Mouse (Mus musculus): Measurements from ENCODE around the gene Acsl3. TPM values are rescaled to one million over a fixed set of nuclear protein-coding genes. Genes with fewer than 3 reads are reported as not detected.

Acsl3 gene
- polyA plus RNA-seq, 1 experiment from 2014 or later, result 66.5 TPM

DNA sequence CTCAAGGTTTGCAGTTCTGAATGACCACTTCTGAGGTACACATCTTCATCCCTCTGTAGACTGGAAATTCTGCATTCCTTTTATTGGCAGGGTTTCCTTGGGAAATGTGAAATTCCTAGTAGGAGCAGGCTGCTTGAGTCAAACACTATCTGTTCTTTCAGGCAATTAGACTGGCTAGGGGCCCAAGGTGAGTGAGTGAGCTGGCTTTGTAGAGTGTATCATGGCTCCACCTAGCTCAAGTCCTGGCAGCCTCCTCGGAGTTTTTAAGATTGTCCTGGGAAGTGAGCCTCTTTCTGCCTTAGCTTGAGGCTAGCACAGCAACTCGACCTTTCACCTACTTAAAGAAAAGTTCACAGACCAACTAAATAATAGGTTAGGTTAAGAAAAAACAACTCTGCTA lies 1.2 kb upstream of the Acsl3 start:
- Histone ChIP-seq H3K4me1 (peaks cover 48% of the 10 kb centered on the region), H3K4me3 (no peak overlapping the region), H3K9me3 (no peaks in the 10 kb centered on the region), H3K9ac (no peak overlapping the region), H3K27ac (replicated peaks) (peak overlapping the region; percentile 79), H3K27me3 (replicated peaks) (no peaks in the 10 kb centered on the region), H3K36me3 (no peaks in the 10 kb centered on the region), H3K4me2 (peak overlapping the region; percentile 74; the same call in 1 of the 2 replicates)
- WGBS, result 19% methylated on average over 2 of the region's 2 CpGs
- no peak for ATAC-seq (ENCODE audit: extremely low read depth, insufficient number of reproducible peaks, low FRiP score, low TSS enrichment)

- Histone ChIP-seq H3K9ac (peak overlapping the region; percentile 81), H3K27me3 (replicated peaks) (no peaks in the 10 kb centered on the region), H3K4me2 (peak overlapping the region; percentile 74), H3K36me3 (no peaks in the 10 kb centered on the region), H3K27ac (replicated peaks) (peak overlapping the region; percentile 79), H3K4me1 (peaks cover 51% of the 10 kb centered on the region), H3K4me3 (peak overlapping the region; percentile 95), H3K9me3 (no peaks in the 10 kb centered on the region)
- WGBS, result 28% methylated on average over 22 of the region's 22 CpGs
- ATAC-seq (ENCODE audit: extremely low read depth, insufficient number of reproducible peaks, low FRiP score, low TSS enrichment), result no peak
Observed at GRCm38 (mm10) chr1:78657021-78657629, 500 bp upstream of the Acsl3 start.

DNA sequence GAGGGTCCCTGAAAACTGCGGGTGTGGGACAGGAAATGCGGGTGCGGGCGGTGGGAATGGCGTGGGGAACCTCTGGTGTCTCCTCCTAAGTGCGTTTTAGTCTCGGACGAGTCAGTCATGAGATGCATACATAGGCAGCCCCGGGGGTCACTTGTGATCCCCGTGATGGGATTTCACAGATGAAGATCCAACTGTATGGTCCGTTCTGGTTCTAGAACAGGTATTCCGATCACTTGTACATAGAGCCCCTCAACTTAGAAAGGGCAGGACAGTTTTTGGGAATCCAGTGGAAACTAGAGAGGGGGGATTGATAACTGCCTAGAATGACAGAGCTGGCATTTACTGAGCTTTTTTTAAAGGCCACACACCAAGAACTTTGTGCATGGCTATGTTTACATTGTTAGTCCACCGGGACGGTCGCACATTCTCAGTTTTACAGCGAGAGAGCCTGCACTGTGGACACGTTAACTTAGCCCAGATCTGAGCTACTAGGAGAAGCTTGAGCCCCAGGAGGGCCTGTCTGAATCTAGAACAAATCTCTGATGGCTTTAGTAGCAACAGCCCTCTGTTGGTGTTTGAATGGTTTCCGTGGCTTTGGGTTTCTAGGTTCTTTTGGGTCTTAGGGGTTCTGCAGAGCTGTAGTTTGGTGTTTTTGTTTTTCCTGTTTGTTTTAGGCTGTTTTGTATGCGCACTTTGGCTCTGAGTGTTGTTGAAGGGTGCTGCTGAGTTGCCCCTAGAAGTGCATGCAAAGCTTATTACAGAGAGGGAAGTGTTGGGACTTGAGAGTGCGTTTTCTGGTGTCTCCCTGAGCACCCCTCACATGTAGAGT lies 1.0 kb downstream of the Acsl3 start:
- ATAC-seq (ENCODE audit: extremely low read depth, insufficient number of reproducible peaks, low FRiP score, low TSS enrichment), result no peak

DNA sequence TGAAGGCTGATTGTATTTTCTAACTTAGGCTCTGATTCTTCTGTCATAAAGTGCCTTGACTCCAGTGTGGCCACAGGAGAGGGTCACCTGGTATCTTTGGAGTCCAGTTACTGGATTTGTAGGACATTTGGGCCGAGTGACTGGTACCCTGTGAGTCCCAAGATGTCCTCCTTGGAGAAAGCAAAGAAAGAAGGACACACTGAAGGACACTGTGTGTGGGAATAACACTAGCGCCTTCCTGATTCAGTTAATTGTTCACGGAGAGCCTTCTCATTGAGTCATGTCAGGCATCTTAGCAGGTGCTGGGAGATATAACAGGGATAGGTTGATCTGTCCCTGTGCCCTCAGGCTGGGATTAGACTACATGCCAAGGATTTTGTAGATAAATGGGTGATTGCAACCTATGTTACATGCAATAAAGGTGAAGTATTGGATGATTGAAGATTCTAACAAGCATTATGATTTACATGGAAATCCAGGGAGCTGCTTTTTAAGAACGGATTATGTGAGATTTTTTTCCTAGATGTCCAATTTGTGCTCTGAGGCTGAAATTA lies 1.7 kb downstream of the Acsl3 start:
- Histone ChIP-seq H3K9me3 (no peaks in the 10 kb centered on the region), H3K27me3 (replicated peaks) (no peaks in the 10 kb centered on the region), H3K27ac (replicated peaks) (peak overlapping the region; percentile 95), H3K4me2 (peak overlapping the region; percentile 74), H3K36me3 (peaks cover 8% of the 10 kb centered on the region; the same call in 1 of the 2 replicates), H3K4me1 (peaks cover 61% of the 10 kb centered on the region), H3K9ac (peak overlapping the region; percentile 98), H3K4me3 (peak overlapping the region; percentile 95)
- WGBS, result 36% methylated on average over 4 of the region's 4 CpGs
- ATAC-seq (ENCODE audit: extremely low read depth, insufficient number of reproducible peaks, low FRiP score, low TSS enrichment), result no peak

More for the DNA sequence above, 1.0 kb downstream of the Acsl3 start:
- Histone ChIP-seq H3K4me1 (peaks cover 61% of the 10 kb centered on the region), H3K9me3 (no peaks in the 10 kb centered on the region), H3K9ac (peak overlapping the region; percentile 98), H3K4me2 (peak overlapping the region; percentile 74), H3K27me3 (replicated peaks) (no peaks in the 10 kb centered on the region), H3K36me3 (peaks cover 1% of the 10 kb centered on the region; the same call in 1 of the 2 replicates), H3K27ac (replicated peaks) (peak overlapping the region; percentile 95), H3K4me3 (peak overlapping the region; percentile 95)
- WGBS, result 2% methylated on average over 20 of the region's 20 CpGs

- 66% methylated on average over 4 of the region's 4 CpGs for WGBS
- no peaks in the 10 kb centered on the region for H3K9me3 ChIP-seq
- no peak for ATAC-seq (ENCODE audit: extremely low read depth, insufficient number of reproducible peaks, low FRiP score, low TSS enrichment)
Observed at GRCm38 (mm10) chr1:78664326-78664725, 6.7 kb downstream of the Acsl3 start.

DNA sequence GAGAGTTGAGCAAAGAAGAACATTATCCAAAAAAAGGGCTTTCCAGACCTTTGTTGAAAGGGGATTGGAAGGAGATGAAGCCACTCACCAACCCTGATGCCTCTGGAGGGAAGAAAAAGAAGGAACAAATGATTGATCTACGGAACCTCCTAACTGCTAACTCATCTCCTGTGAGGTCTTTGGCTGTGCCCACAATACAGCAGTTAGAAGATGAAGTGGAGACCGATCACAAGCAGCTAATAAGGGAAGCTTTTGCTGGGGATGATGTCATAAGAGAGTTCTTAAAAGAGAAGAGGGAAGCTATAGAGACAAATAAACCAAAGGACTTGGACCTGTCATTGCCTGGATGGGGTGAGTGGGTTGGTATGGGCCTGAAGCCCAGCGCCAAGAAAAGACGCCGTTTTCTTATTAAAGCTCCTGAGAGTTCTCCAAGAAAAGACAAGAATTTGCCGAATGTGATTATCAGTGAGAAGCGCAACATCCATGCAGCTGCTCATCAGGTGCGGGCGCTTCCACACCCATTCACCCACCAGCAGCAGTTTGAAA lies 8.4 kb downstream of the Acsl3 start:
- H3K36me3 ChIP-seq, result peaks cover 50% of the 10 kb centered on the region
- no peaks in the 10 kb centered on the region for H3K9me3 ChIP-seq
- H3K4me2 ChIP-seq, result no peak overlapping the region
- H3K4me1 ChIP-seq, result peaks cover 21% of the 10 kb centered on the region
- H3K27ac ChIP-seq (replicated peaks), result no peak overlapping the region
- ATAC-seq (ENCODE audit: extremely low read depth, insufficient number of reproducible peaks, low FRiP score, low TSS enrichment), result no peak
- H3K27me3 ChIP-seq (replicated peaks), result no peaks in the 10 kb centered on the region
- no peak overlapping the region for H3K9ac ChIP-seq
- WGBS, result 92% methylated on average over 9 of the region's 9 CpGs
- no peak overlapping the region for H3K4me3 ChIP-seq

More at GRCm38 (mm10) chr1:78664326-78664725, 6.7 kb downstream of the Acsl3 start:
- peaks cover 50% of the 10 kb centered on the region for H3K36me3 ChIP-seq
- H3K27me3 ChIP-seq (replicated peaks), result no peaks in the 10 kb centered on the region
- H3K4me3 ChIP-seq, result no peak overlapping the region
- H3K27ac ChIP-seq (replicated peaks), result no peak overlapping the region
- H3K4me2 ChIP-seq, result no peak overlapping the region
- H3K4me1 ChIP-seq, result peaks cover 37% of the 10 kb centered on the region
- no peak overlapping the region for H3K9ac ChIP-seq

- H3K27me3 ChIP-seq (replicated peaks), result no peaks in the 10 kb centered on the region
- 85% methylated on average over 1 of the region's 1 CpGs for WGBS
- no peak for ATAC-seq (ENCODE audit: extremely low read depth, insufficient number of reproducible peaks, low FRiP score, low TSS enrichment)
- H3K27ac ChIP-seq (replicated peaks), result no peak overlapping the region
- no peaks in the 10 kb centered on the region for H3K9me3 ChIP-seq
- peaks cover 50% of the 10 kb centered on the region for H3K36me3 ChIP-seq
- H3K4me3 ChIP-seq, result no peak overlapping the region
- no peak overlapping the region for H3K4me2 ChIP-seq
- H3K4me1 ChIP-seq, result peaks cover 16% of the 10 kb centered on the region
- no peak overlapping the region for H3K9ac ChIP-seq
Observed at GRCm38 (mm10) chr1:78666585-78666984, 9.0 kb downstream of the Acsl3 start.

GRCm38 (mm10) chr1:78682291-78682690 lies 24.7 kb downstream of the Acsl3 start:
- Histone ChIP-seq H3K4me3 (no peak overlapping the region), H3K36me3 (peaks cover 20% of the 10 kb centered on the region)

GRCm38 (mm10) chr1:78684128-78684527 lies 26.5 kb downstream of the Acsl3 start:
- WGBS, result 73% methylated on average over 8 of the region's 8 CpGs
- H3K9ac ChIP-seq, result no peak overlapping the region
- no peak for ATAC-seq (ENCODE audit: extremely low read depth, insufficient number of reproducible peaks, low FRiP score, low TSS enrichment)
- H3K4me2 ChIP-seq, result no peak overlapping the region
- H3K27ac ChIP-seq (replicated peaks), result no peak overlapping the region
- peaks cover 28% of the 10 kb centered on the region for H3K36me3 ChIP-seq
- H3K9me3 ChIP-seq, result no peaks in the 10 kb centered on the region
- no peaks in the 10 kb centered on the region for H3K27me3 ChIP-seq (replicated peaks)
- H3K4me1 ChIP-seq, result peaks cover 7% of the 10 kb centered on the region; the same call in 1 of the 2 replicates
- no peak overlapping the region for H3K4me3 ChIP-seq

More at GRCm38 (mm10) chr1:78682291-78682690, 24.7 kb downstream of the Acsl3 start:
- no peak overlapping the region for H3K27ac ChIP-seq (replicated peaks)
- H3K27me3 ChIP-seq (replicated peaks), result no peaks in the 10 kb centered on the region
- peaks cover 7% of the 10 kb centered on the region; the same call in 1 of the 2 replicates for H3K4me1 ChIP-seq
- H3K4me2 ChIP-seq, result no peak overlapping the region
- H3K9me3 ChIP-seq, result no peaks in the 10 kb centered on the region
- WGBS, result 82% methylated on average over 3 of the region's 3 CpGs
- ATAC-seq (ENCODE audit: extremely low read depth, insufficient number of reproducible peaks, low FRiP score, low TSS enrichment), result no peak
- no peak overlapping the region for H3K9ac ChIP-seq

- ATAC-seq (ENCODE audit: extremely low read depth, insufficient number of reproducible peaks, low FRiP score, low TSS enrichment), result no peak
- Histone ChIP-seq H3K9ac (no peak overlapping the region), H3K27me3 (replicated peaks) (no peaks in the 10 kb centered on the region), H3K36me3 (peaks cover 45% of the 10 kb centered on the region), H3K27ac (replicated peaks) (no peak overlapping the region), H3K4me2 (no peak overlapping the region), H3K4me3 (no peak overlapping the region), H3K9me3 (no peaks in the 10 kb centered on the region), H3K4me1 (peaks cover 4% of the 10 kb centered on the region; the same call in 1 of the 2 replicates)
Observed at GRCm38 (mm10) chr1:78686872-78687271, 29.2 kb downstream of the Acsl3 start.

GRCm38 (mm10) chr1:78688149-78688548 lies 30.5 kb downstream of the Acsl3 start:
- Histone ChIP-seq H3K27ac (replicated peaks) (no peak overlapping the region), H3K9me3 (no peaks in the 10 kb centered on the region), H3K27me3 (replicated peaks) (no peaks in the 10 kb centered on the region), H3K4me1 (peaks cover 4% of the 10 kb centered on the region; the same call in 1 of the 2 replicates), H3K36me3 (peaks cover 47% of the 10 kb centered on the region), H3K4me3 (no peak overlapping the region), H3K9ac (no peak overlapping the region), H3K4me2 (no peak overlapping the region)
- no peak for ATAC-seq (ENCODE audit: extremely low read depth, insufficient number of reproducible peaks, low FRiP score, low TSS enrichment)
- WGBS, result 88% methylated on average over 7 of the region's 7 CpGs
